Mouse (Mus musculus) hindbrain, embryonic 14.5 days (tissue): ENCODE results near the gene Tbc1d22a. TPM values are rescaled to one million over a fixed set of nuclear protein-coding genes. Genes with fewer than 3 reads are reported as not detected.

Experiments
- ATAC-seq: fragments of 200-750 bp; cut with Nextera tagmentation; 2 replicates; pipeline ENCODE4 v1.8.0; 2017; ENCODE audit warnings: moderate number of reproducible peaks, mild to moderate bottlenecking, moderate TSS enrichment, moderate library complexity; ENCODE audit not compliant: low FRiP score
- DNase-seq: peaks from one replicate; pipeline ENCODE4 v3.0.0-alpha.2; 2015; ENCODE audit warnings: low spot score
- H3K27ac ChIP-seq: fragments of 300-500 bp; sonication (generic); 2 replicates; pipeline ENCODE4 v1.5.1; 2014; ENCODE audit warnings: mild to moderate bottlenecking, moderate library complexity
- H3K27me3 ChIP-seq: fragments of 300-500 bp; sonication (generic); 2 replicates; pipeline ENCODE4 v1.6.1; 2014; ENCODE audit warnings: mild to moderate bottlenecking, low read length, mixed read lengths; ENCODE audit not compliant: control insufficient read depth, insufficient read depth
- H3K36me3 ChIP-seq: fragments of 300-500 bp; sonication (generic); replicated peaks from 2 replicates; pipeline ENCODE4 v1.6.1; 2014; ENCODE audit not compliant: control insufficient read depth, insufficient read depth
- H3K4me1 ChIP-seq: fragments of 300-500 bp; sonication (generic); replicated peaks from 2 replicates; pipeline ENCODE4 v1.6.1; 2014; ENCODE audit warnings: antibody characterized with exemption, low read length, mixed read lengths; ENCODE audit not compliant: control insufficient read depth, insufficient read depth
- H3K4me2 ChIP-seq: fragments of 300-500 bp; sonication (generic); replicated peaks from 2 replicates; pipeline ENCODE4 v1.6.1; 2014; ENCODE audit warnings: mild to moderate bottlenecking, moderate library complexity
- H3K4me3 ChIP-seq: fragments of 300-500 bp; sonication (generic); replicated peaks from 2 replicates; pipeline ENCODE4 v1.5.1; 2014; ENCODE audit warnings: mild to moderate bottlenecking, low read length
- H3K9ac ChIP-seq: fragments of 300-500 bp; sonication (generic); 2 replicates; pipeline ENCODE4 v1.6.1; 2014
- H3K9me3 ChIP-seq: fragments of 300-500 bp; sonication (generic); 2 replicates; pipeline ENCODE4 v1.6.1; 2016; ENCODE audit warnings: low read length; ENCODE audit not compliant: control insufficient read depth
- WGBS: fragments of 180-500 bp; shearing (Covaris S2); extraction: QIAGEN DNeasy Blood & Tissue Kit; methylation state at CpG from one replicate; pipeline ENCODE4 v1.1.7; 2014; 5-methylcytosine and 5-hydroxymethylcytosine counted together
- polyA plus RNA-seq: library from polyadenylated mRNA; unstranded; fragments of >200 nt; fragmentation: Nextera tagmentation; extraction: Ambion mirVana; gene quantifications from 2 replicates; pipeline ENCODE4 v1.2.1, GENCODE M21; 2014

Gene Tbc1d22a
- polyA plus RNA-seq, 1 experiment from 2014 or later = 10.7 TPM

DNA sequence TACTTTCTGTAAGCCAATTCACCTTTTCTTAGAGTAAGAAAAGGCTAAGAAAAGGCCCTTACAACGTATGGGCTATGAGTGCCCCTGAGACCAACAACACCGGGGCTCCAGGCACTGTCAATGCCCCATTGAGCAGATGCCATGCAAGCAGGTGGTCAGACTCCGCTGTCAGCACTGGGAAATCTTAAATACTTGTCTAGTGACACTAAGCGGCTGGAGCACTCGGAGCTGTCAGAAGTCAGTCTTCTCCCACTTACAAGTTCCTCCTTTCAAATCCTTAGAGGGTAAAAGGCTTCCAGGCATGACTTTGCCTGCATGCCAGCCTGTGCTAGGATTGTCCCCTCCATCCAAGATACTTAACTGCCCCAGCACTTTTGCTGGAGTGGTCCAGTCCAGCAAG is 268.1 kb downstream of the Tbc1d22a start:
- H3K4me3 ChIP-seq = no peak overlapping the region
- no peak overlapping the region for H3K4me2 ChIP-seq
- H3K27ac ChIP-seq = no peak overlapping the region
- no peaks in the 10 kb centered on the region for H3K9me3 ChIP-seq
- no peaks in the 10 kb centered on the region for H3K27me3 ChIP-seq
- ATAC-seq (no peak), DNase-seq (no peak)
- H3K4me1 ChIP-seq = peaks cover 25% of the 10 kb centered on the region
- WGBS = 74% methylated on average over 5 of the region's 5 CpGs
- H3K9ac ChIP-seq = no peak overlapping the region
- no peaks in the 10 kb centered on the region for H3K36me3 ChIP-seq

DNA sequence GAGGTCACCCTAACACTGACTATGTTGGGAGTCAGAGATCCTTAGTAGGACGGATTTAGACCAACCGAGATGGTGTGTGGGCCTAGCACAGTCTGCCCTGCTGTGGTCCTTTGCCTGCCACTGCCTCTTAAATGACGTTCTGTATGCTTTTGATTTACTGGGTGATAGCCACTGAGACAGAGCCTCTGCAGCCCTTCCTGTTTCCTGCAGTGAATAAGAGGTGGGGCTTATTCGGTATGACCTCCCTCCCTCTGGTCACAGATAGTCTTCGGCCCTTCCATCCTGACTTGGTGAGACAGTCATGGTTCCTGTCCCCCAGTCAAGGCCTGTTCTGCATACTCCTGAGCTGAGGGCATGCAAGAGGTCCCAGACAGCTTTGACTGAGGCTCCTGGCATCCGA is 271.6 kb downstream of the Tbc1d22a start:
- H3K4me2 ChIP-seq = no peak overlapping the region
- H3K27ac ChIP-seq = no peak overlapping the region
- DNase-seq = no peak
- WGBS = 85% methylated on average over 6 of the region's 6 CpGs
- no peaks in the 10 kb centered on the region for H3K36me3 ChIP-seq
- peaks cover 16% of the 10 kb centered on the region; the same call in 1 of the 2 replicates for H3K4me1 ChIP-seq
- no peak overlapping the region for H3K9ac ChIP-seq
- no peaks in the 10 kb centered on the region for H3K9me3 ChIP-seq
- ATAC-seq = no peak
- no peaks in the 10 kb centered on the region for H3K27me3 ChIP-seq
- H3K4me3 ChIP-seq = no peak overlapping the region

DNA sequence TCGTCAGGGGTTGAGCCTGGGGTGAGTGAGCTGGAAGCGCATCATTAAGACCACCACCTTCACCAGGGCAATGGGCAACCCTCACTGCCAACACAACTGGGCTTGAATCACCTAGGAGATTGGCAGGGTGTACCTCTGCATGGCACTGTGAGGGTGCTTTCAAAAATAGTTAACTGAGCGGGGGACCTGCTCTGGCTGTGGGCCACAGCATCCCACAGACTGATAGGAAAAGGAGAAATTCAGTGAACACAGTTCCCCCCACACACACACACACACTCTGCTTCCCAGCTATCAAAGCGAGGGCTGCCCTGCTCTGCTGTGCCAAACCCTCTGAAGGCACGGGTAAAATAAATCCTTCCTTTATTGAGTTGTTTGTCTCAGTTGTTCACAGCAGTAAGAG is 273.1 kb downstream of the Tbc1d22a start:
- Histone ChIP-seq H3K36me3 (no peaks in the 10 kb centered on the region), H3K4me1 (peaks cover 16% of the 10 kb centered on the region; the same call in 1 of the 2 replicates), H3K9ac (no peak overlapping the region), H3K27me3 (no peaks in the 10 kb centered on the region), H3K4me3 (no peak overlapping the region), H3K4me2 (no peak overlapping the region), H3K9me3 (no peaks in the 10 kb centered on the region), H3K27ac (no peak overlapping the region)
- WGBS = 49% methylated on average over 5 of the region's 5 CpGs
- DNase-seq = no peak
- ATAC-seq = no peak

DNA sequence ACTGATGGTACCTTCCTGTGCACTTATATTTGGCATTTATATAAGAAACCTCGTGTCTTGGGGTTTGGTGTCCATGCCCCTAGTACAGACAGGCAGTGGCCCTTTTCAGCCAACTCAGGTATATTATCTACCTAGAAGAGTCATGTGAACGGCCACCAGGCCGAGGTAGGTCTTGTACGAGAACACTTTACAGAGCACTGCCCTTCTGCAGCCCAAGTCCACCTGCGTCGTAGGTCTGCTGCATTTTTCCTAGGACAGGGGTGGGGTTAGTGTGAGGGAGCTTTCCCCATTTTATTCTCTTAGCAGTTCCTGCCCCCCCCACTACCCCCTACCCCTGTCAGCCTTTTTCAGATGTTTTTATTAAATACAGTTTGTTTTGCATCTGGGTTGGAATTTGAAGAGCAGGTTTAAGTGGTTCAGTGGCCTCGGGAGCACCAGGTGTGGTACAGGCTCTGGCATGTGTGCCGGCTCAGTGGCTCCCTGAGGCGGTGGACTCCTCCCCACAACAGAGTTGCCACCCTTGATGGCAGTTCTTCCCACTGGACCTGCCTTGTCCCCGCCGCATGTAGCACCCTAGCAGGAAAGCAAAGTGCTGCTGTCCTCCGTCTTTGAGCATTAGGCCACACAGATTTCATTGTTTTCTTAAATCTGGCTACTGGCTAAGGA is 277.3 kb downstream of the Tbc1d22a start:
- WGBS = 90% methylated on average over 12 of the region's 12 CpGs
- H3K9me3 ChIP-seq = no peaks in the 10 kb centered on the region
- H3K27me3 ChIP-seq = no peaks in the 10 kb centered on the region
- no peak overlapping the region for H3K4me2 ChIP-seq
- no peak overlapping the region for H3K4me3 ChIP-seq
- H3K4me1 ChIP-seq = peaks cover 19% of the 10 kb centered on the region; the same call in 1 of the 2 replicates
- no peaks in the 10 kb centered on the region for H3K36me3 ChIP-seq
- H3K27ac ChIP-seq = no peak overlapping the region
- ATAC-seq (no peak), DNase-seq (no peak)
- H3K9ac ChIP-seq = no peak overlapping the region

DNA sequence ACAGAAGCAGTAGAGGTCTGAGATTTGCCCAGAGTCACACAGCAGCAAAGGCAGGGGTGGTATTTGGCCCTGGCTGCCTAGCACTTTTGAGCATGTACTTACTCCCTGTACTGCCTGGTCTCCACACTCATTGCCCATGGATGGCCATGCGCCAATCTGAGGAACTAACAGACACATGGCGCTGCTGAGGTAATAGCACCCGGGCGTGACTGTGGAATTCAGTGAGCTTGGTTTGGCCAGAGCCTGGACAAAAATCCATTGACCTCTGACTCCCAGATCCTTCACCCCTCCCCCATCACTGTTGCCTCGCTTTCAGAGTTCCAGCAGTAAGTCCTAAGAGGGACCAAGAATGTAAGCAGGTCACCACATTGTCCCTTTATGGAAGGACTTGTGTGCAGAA is 278.4 kb downstream of the Tbc1d22a start:
- DNase-seq = no peak
- no peak for ATAC-seq
- Histone ChIP-seq H3K27me3 (no peaks in the 10 kb centered on the region), H3K27ac (no peak overlapping the region), H3K36me3 (no peaks in the 10 kb centered on the region), H3K4me3 (no peak overlapping the region), H3K4me1 (0 out of 2 replicates have a peak, but pooled peaks cover 13% of the 10 kb centered on the region), H3K9me3 (no peaks in the 10 kb centered on the region), H3K9ac (no peak overlapping the region), H3K4me2 (no peak overlapping the region)
- WGBS = 64% methylated on average over 5 of the region's 5 CpGs

DNA sequence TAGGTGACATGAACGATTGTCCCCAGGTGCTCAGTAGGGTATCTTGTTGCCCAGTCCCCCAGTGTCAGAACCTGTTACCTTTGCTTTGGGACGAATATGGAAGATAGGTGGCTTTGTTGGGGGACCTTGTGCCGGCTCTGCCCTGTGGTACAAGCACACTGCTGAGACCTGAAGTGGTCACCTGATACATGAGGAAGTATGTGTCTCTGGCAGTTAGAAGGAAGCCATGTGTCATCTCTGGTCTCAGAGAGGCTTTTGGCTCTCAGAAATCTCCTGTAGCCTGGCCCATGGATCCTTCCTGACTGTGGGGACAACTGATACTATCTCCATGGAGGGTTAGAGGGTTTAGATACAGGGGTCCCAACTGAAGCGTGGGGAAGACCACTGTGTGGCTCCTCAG is 281.9 kb downstream of the Tbc1d22a start:
- Histone ChIP-seq H3K9ac (no peak overlapping the region), H3K36me3 (no peaks in the 10 kb centered on the region), H3K4me1 (0 out of 2 replicates have a peak, but pooled peaks cover 4% of the 10 kb centered on the region), H3K9me3 (no peaks in the 10 kb centered on the region), H3K4me3 (no peak overlapping the region), H3K4me2 (no peak overlapping the region), H3K27ac (no peak overlapping the region), H3K27me3 (no peaks in the 10 kb centered on the region)
- WGBS = 91% methylated on average over 4 of the region's 4 CpGs
- ATAC-seq = no peak
- no peak for DNase-seq

DNA sequence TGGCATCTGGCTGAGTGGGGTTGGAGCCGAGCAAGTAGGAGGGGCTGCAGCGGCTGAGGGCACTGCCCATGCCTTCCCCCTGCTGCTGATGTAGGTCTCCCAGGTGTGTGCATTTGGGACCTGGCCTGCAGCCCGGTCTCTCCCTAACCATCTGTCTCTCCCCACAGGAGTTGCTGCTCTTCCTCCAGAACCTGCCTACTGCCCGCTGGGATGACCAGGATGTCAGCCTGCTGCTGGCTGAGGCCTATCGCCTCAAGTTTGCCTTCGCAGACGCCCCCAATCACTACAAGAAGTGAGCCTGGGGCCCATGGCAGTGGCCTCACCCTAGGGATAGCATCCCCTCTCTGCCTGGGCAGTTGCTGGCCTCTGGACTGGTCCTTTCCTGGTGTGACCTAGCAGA is 282.4 kb downstream of the Tbc1d22a start:
- ATAC-seq = no peak
- no peak overlapping the region for H3K27ac ChIP-seq
- no peak overlapping the region for H3K4me3 ChIP-seq
- DNase-seq = no peak
- WGBS = 84% methylated on average over 7 of the region's 7 CpGs
- H3K4me1 ChIP-seq = 0 out of 2 replicates have a peak, but pooled peaks cover 4% of the 10 kb centered on the region
- no peak overlapping the region for H3K9ac ChIP-seq
- no peaks in the 10 kb centered on the region for H3K9me3 ChIP-seq
- no peak overlapping the region for H3K4me2 ChIP-seq
- H3K36me3 ChIP-seq = no peaks in the 10 kb centered on the region
- H3K27me3 ChIP-seq = no peaks in the 10 kb centered on the region

DNA sequence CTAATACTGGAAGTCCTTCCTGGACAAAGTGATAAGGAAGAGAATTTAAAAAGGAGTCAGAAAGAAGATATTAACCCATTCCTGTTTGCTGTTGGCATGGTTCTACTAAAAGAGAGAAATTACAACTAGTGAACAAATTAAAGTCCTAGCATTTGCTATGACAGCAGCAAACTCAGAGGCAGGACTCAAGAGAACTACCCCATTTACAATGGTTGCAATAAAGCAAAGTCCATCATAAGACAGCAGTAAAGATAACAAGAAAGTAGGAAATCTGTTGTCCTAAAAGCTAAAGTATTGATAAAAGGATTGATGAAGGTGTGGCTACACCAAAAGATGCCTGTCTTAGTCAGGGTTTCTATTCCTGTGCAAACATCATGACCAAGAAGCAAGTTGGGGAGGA is 286.3 kb downstream of the Tbc1d22a start:
- Histone ChIP-seq H3K36me3 (no peaks in the 10 kb centered on the region), H3K27me3 (no peaks in the 10 kb centered on the region), H3K4me2 (no peak overlapping the region), H3K9ac (no peak overlapping the region), H3K4me1 (0 out of 2 replicates have a peak, but pooled peaks cover 4% of the 10 kb centered on the region), H3K9me3 (no peaks in the 10 kb centered on the region), H3K27ac (no peak overlapping the region), H3K4me3 (no peak overlapping the region)
- ATAC-seq (no peak), DNase-seq (no peak)

DNA sequence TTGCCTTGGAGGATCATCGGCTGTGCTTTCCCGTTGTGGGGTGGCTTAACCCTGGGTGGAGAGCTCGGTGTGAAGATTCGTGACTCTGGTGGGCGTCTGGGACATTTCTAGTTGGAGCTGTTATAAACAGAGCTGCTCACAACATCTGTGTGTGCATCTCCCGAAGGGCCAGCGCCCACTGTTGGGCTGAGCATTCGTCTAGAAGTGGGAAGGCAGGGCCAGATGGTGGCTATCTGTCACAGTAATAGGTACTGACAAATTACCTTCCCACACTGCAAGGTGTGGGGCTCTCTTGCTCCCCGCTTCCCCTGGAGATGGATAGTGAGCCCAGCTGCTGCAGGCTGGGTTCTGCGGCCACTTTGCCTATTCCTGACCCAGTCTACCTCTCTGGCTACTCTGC is 289.2 kb downstream of the Tbc1d22a start:
- Histone ChIP-seq H3K9me3 (no peaks in the 10 kb centered on the region), H3K4me1 (no peaks in the 10 kb centered on the region), H3K27me3 (no peaks in the 10 kb centered on the region), H3K36me3 (no peaks in the 10 kb centered on the region), H3K27ac (no peak overlapping the region), H3K4me2 (no peak overlapping the region), H3K4me3 (no peak overlapping the region), H3K9ac (no peak overlapping the region)
- no peak for DNase-seq
- ATAC-seq = no peak
- 60% methylated on average over 10 of the region's 10 CpGs for WGBS

DNA sequence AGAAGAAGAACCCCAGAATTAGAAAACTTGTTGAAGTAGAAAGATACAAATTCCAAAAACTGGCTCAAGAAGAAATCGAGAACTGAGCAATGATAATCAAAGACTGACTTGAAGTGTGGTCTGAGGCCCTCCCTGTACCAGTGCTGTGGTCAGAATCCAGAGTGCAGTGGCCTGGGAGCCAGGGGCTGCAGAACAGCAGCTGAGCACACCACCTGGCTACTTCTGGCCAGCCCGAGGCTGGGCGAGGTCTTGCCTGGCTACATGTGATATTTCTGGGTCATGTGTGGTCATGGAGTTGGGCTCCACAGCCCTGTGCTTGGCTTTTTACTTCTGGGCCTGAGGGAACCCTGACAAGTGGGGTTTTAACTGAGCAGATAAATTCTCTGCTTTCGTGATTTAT is 292.4 kb downstream of the Tbc1d22a start:
- Histone ChIP-seq H3K4me3 (no peak overlapping the region), H3K4me1 (peaks cover 16% of the 10 kb centered on the region), H3K27me3 (no peaks in the 10 kb centered on the region), H3K4me2 (no peak overlapping the region), H3K9ac (no peak overlapping the region), H3K27ac (no peak overlapping the region), H3K36me3 (no peaks in the 10 kb centered on the region), H3K9me3 (no peaks in the 10 kb centered on the region)
- 82% methylated on average over 4 of the region's 4 CpGs for WGBS
- DNase-seq (no peak), ATAC-seq (no peak)
